18 mouse cellular contexts compared by ENCODE assay signal in the genomic region with DNA sequence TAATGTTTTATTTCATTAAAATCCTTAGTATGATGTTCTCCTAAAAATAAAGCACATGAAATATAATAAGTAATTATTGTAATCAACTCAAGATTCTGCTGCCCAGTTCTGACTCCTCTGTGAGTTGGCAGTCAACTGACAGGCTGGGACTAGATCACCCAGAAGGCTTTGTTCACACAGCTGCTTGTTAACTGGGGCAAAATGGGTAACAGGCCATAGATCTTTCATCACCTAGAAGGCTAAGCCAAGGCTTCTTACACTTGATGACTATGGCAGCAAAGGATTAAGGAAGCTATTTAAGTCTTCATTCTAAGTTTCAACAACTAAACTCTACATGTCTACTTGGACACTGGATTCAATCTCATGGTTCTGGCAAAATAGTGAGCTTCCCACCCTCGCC.
DNase-seq lines count a peak whose midpoint lies in the region; ATAC-seq and TF ChIP-seq lines count a peak whose summit lies in the region.
"Had no signal": no experiment of that assay in that cellular context is flagged by ENCODE, and none has a peak within 500 bp of the region (broad histone marks: within the 10 kb centered on the region; RNA-seq: fewer than 3 reads in every experiment).

No protein-coding gene starts in this region.

- no peaks in the 10 kb centered on the region for H3K36me3 ChIP-seq in forebrain, embryonic 14.5 days (ENCODE audit: control insufficient read depth, insufficient read depth, low read length)
- H3K36me3 ChIP-seq in forebrain, embryonic 11.5 days (ENCODE audit: control insufficient read depth, insufficient read depth, low read length), result no peaks in the 10 kb centered on the region
- no peaks in the 10 kb centered on the region for H3K36me3 ChIP-seq in kidney, adult 2 months (ENCODE audit: control insufficient read depth, insufficient read depth, low read length)
- H3K36me3 ChIP-seq: liver, embryonic 12.5 days had no signal

- H3K4me2 ChIP-seq in forebrain, embryonic 14.5 days (ENCODE audit: low read length), result no peak overlapping the region
- H3K4me2 ChIP-seq in forebrain, embryonic 11.5 days (ENCODE audit: low read depth, low read length, severe bottlenecking), result no peak overlapping the region
- H3K4me2 ChIP-seq: liver, embryonic 12.5 days had no signal

- no peak overlapping the region for H3K9ac ChIP-seq in forebrain, embryonic 14.5 days (ENCODE audit: low read length)
- no peak overlapping the region for H3K9ac ChIP-seq in forebrain, embryonic 11.5 days (ENCODE audit: low read length)
- H3K9ac ChIP-seq: liver, embryonic 12.5 days had no signal

- H3K4me3 ChIP-seq in forebrain, embryonic 14.5 days (ENCODE audit: low read depth, low read length), result no peak overlapping the region
- H3K4me3 ChIP-seq in forebrain, embryonic 11.5 days (ENCODE audit: low read depth, low read length), result no peak overlapping the region
- H3K4me3 ChIP-seq in kidney, adult 2 months (ENCODE audit: insufficient read depth, low read depth, low read length), result no peak overlapping the region
- H3K4me3 ChIP-seq: liver, embryonic 12.5 days had no signal

- TF ChIP-seq CTCF in brain, embryonic 14.5 days (IDR thresholded peaks at IDR 0.05; ENCODE audit: borderline replicate concordance, extremely low read depth, insufficient read depth, insufficient read length), result no peak
- no peak for TF ChIP-seq CTCF in kidney, adult 2 months (conservative IDR thresholded peaks at IDR 0.05; ENCODE audit: insufficient read depth, insufficient read length, low read depth, low read length)

- no peaks in the 10 kb centered on the region for H3K27me3 ChIP-seq in forebrain, embryonic 14.5 days (replicated peaks; ENCODE audit: control insufficient read depth, insufficient read depth, low read length)
- no peaks in the 10 kb centered on the region for H3K27me3 ChIP-seq in forebrain, embryonic 11.5 days (ENCODE audit: control insufficient read depth, insufficient read depth, low read length)
- H3K27me3 ChIP-seq in kidney, adult 2 months (replicated peaks; ENCODE audit: control insufficient read depth, insufficient read depth, low read length), result no peaks in the 10 kb centered on the region
- H3K27me3 ChIP-seq: liver, embryonic 12.5 days had no signal

- TF ChIP-seq POLR2A in brain, embryonic 14.5 days (IDR thresholded peaks at IDR 0.05; ENCODE audit: borderline replicate concordance, extremely low read depth, insufficient read depth, insufficient read length, poor library complexity, severe bottlenecking), result no peak
- TF ChIP-seq POLR2A in kidney, adult 2 months (IDR thresholded peaks at IDR 0.05; ENCODE audit: low read depth, low read length), result no peak

- no peak for ATAC-seq in forebrain, embryonic 14.5 days
- no peak for ATAC-seq in forebrain, embryonic 11.5 days (replicated peaks; ENCODE audit: low FRiP score)
- ATAC-seq: hindbrain, postnatal 0 days; liver, embryonic 12.5 days had no signal

- no peaks in the 10 kb centered on the region for H3K9me3 ChIP-seq in forebrain, embryonic 14.5 days (replicated peaks; ENCODE audit: control insufficient read depth, low read length)
- H3K9me3 ChIP-seq in forebrain, embryonic 11.5 days (ENCODE audit: control insufficient read depth, low read length), result no peaks in the 10 kb centered on the region
- H3K9me3 ChIP-seq: liver, embryonic 12.5 days had no signal

- peak; percentile 24 for DNase-seq in forebrain, embryonic 14.5 days (ENCODE audit: low spot score)
- DNase-seq in forebrain, embryonic 11.5 days (ENCODE audit: low spot score), result no peak
- DNase-seq in heart, postnatal 10 days, result peak; percentile 45 to 49
- DNase-seq in heart, adult 11 months, result no peak
- DNase-seq in brain, embryonic 14.5 days (ENCODE audit: low read depth), result peak; percentile 49
- DNase-seq in lung, postnatal 25 days (ENCODE audit: low spot score), result peak; percentile 50
- DNase-seq in kidney, adult 2 months, result no peak
- no peak for DNase-seq in thymus, postnatal 36 days
- DNase-seq: adrenal gland, adult 8-10 months; cerebellum, adult 9-10 months; gastrocnemius, postnatal 10 days; kidney, adult 9 months; kidney, postnatal 4 days; left cerebral cortex, postnatal 4 days; midbrain, embryonic 14.5 days; thymus, adult 18-20 months had no signal

- no peaks in the 10 kb centered on the region for H3K4me1 ChIP-seq in forebrain, embryonic 14.5 days (ENCODE audit: control insufficient read depth, insufficient read depth, low read length)
- no peaks in the 10 kb centered on the region for H3K4me1 ChIP-seq in forebrain, embryonic 11.5 days (replicated peaks; ENCODE audit: control insufficient read depth, insufficient read depth, low read length)
- H3K4me1 ChIP-seq in kidney, adult 2 months (ENCODE audit: control insufficient read depth, insufficient read depth, low read length), result peaks cover 11% of the 10 kb centered on the region

- 77% methylated on average over 1 of the region's 1 CpGs for WGBS in forebrain, embryonic 14.5 days
- 73% methylated on average over 1 of the region's 1 CpGs for WGBS in forebrain, embryonic 11.5 days
- WGBS in kidney, adult 2 months, result 100% methylated on average over 1 of the region's 1 CpGs

- no peak overlapping the region for H3K27ac ChIP-seq in forebrain, embryonic 14.5 days (ENCODE audit: low read depth, low read length)
- no peak overlapping the region for H3K27ac ChIP-seq in forebrain, embryonic 11.5 days (ENCODE audit: low read depth, low read length)
- H3K27ac ChIP-seq in kidney, adult 2 months (ENCODE audit: insufficient read depth, low read depth, low read length), result no peak overlapping the region
- H3K27ac ChIP-seq: hindbrain, postnatal 0 days; liver, embryonic 12.5 days had no signal

- intact Hi-C loops in heart, postnatal 10 days (cut with DNase I), result loop anchor here (5.0 kb wide), 2 partner anchors 86 to 231 kb away; no protein-coding TSS in a partner anchor

Comparison
In these comparisons a context has a peak if more than half of its experiments do, and no peak if none do; other contexts are left out.
1. DNase-seq: peak in forebrain, embryonic 14.5 days (single experiment), heart, postnatal 10 days (2 of 2), brain, embryonic 14.5 days (single experiment) and lung, postnatal 25 days (single experiment); none in forebrain, embryonic 11.5 days (single experiment), heart, adult 11 months (single experiment), kidney, adult 2 months (single experiment) and thymus, postnatal 36 days (0 of 2).